Mouse (Mus musculus): ENCODE measurements around the gene Auts2.

Auts2 gene

DNA sequence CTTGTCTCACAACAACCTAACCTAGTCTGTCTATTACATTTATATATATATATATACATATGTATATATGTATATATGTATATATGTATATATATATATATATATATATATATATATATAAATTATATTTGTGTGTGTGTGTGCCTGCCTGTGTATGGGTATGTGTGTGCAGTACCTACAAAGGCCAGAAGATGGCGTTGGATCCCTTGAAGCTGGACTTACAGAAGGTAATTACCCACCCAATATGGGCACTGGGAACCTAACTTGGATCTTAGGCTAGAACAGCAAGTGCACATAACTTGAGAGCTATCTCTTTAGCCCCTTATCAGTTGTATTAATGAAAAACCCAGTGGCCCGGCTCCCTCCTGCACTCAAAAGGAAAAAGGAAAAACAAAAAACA is 1083.6 kb downstream of the Auts2 start:
- no peak for DNase-seq (ENCODE audit: low spot score in 2 of 2)

DNA sequence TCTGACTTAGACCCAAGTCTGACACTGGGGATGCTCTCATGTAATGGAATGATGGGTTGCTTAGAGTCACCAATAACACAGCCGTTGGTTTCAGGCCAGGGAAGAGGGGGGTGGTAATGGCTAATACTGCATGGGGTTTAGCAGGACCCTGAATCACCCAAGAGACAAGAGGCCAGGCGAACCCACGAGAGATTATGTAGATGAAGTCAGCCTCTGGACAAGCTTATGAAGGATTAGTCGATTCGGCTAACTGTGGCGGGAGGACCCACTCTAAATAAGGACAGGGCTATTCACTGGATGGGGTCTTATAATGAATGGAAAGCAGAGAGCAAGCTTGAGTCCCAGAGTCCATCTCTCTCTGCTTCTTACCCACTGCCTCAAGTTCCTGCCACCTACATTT is 1084.4 kb downstream of the Auts2 start:
- no peak for DNase-seq (ENCODE audit: low spot score in 2 of 2)

DNA sequence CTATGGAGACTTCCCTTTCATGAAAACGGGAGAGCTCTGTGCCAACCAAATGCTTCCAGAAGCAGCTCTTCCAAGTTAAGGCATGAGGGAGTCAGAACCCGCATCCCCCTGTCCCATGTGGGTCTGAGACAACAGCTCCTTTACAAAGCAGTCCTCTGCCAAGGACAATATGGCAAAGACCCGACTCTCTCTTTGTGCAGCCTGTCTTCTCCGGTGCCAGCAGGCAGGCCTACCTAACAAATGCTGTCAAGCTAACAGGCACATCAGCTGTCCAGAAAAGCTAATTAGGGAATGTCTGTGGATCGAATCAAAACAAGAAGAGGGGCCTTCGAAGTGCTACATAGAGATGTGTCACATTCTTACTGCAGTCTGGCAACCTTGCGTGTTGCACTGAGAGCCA is 1085.1 kb downstream of the Auts2 start:
- no peak for DNase-seq (ENCODE audit: low spot score in 2 of 2)

DNA sequence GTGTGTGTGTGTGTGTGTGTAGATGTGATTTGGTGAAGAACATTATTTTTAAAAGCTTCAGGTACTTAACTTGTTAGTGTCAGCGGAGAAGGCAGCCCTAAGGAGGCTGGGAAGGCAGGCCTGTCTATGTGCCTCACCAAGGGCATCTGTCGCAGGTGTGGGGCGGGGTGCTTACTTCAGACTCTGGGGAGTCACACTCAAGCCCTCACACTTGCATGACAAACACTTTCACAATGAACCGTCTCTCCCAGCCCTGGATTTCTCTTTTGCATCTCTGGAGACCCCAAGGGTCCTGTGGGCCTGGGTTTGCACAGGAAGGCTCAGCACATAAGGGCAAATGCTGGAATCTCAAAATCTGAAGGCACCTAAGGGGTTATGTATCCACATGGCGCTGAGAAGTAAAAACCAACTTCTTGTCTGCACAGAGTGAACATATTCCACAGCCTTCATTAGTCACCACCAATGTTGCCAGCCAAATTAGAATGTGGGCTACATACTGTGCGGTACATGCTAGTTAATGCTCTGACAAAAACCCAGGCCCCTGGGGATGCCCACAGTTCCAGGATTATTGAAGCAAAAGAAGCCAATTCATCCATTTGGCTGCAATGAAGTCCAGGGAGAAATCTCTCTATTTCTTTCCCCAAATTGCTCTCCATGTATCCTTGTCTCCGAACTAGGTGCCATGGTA is 1093.8 kb downstream of the Auts2 start:
- no peak for DNase-seq (ENCODE audit: low spot score in 2 of 2)

DNA sequence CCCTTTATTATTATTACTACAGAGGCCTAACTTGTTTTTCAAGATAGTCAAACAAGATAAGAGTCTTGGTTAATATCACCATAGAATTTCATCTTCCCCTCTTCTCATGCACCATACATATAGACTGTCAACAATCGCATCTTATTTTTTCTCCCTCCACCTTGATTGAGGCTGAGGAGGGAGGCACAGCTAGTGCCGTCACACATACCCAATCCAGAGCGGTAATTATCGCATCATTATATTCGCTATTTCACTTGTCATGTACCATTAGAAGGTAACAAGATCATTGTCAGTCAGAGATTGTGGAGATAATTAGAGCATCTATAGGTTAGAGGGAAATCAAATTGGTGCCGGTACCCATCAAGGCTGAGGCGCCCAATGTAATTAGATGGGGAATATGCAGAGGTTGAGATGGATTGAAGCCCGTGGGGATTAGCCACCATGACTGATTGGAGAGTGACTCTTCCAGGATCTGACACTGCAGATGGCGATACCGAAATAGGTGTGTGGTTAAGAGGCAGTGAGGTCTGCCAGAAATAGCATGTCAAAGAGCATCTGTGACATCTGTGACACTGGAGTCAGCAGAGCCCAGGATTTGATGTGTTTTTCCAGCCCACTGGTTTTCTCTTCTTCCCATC is 1107.8 kb downstream of the Auts2 start:
- DNase-seq (ENCODE audit: low spot score in 2 of 2) = no peak

DNA sequence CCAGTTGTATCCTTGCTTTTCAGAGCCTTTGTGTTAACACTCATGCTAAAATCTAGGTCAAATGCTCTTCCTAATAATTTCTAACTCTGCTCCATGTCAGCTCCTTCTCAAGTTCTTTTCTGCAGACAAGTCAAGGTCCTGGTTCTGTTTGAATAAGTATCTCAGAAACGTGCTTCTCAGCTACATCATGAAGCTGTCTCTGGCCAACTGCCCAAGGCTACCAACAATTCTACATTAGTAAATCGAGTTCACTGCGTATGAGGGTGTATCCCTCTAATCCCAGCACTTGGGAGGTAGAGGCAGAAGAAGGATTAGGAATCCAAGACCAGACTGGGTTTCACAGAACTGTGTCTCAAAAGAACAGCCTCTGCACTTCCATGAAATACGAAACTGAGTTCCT is 1109.9 kb downstream of the Auts2 start:
- no peak for DNase-seq (ENCODE audit: low spot score in 2 of 2)

DNA sequence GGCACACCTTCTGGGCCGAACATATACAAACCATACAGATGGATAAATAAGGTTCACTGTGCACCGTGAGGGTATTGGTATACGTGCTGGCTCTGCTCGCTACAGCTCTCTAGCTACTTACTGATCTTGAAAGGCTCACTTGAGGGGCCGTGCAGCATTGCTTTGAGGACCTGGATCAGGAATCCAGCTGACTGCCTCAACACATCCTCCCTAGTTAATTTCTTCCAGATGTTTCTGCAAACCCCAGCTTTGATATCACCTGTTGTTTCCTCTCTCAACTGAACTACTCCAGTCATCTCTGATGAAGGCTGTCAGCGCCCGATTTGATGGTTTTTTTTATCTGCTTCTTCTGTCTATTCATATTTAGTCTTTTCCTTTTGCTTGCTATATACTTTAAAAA is 1111.2 kb downstream of the Auts2 start:
- DNase-seq (ENCODE audit: low spot score in 2 of 2) = no peak

DNA sequence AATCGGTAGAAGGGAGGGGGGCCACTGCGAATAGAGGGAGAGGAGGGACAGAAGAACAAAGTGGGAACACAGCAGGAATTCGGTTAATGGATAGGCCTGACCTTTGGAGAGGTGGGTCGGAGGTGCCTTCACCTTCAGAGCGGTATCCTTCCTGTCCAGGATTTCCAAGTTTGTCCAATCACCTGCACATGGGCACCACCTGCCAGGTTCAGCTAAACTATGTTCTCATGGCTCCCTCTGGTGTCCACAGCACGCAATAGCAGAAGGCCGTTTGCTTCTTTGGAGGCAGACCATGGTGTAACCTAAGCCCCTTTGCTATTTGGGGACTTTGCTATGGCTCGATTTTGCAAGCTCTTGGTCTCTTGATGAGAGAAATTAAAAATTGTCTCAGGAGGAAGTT is 1113.0 kb downstream of the Auts2 start:
- peak in 1 of 2 experiments; percentile 37 for DNase-seq (ENCODE audit: low spot score in 2 of 2)

DNA sequence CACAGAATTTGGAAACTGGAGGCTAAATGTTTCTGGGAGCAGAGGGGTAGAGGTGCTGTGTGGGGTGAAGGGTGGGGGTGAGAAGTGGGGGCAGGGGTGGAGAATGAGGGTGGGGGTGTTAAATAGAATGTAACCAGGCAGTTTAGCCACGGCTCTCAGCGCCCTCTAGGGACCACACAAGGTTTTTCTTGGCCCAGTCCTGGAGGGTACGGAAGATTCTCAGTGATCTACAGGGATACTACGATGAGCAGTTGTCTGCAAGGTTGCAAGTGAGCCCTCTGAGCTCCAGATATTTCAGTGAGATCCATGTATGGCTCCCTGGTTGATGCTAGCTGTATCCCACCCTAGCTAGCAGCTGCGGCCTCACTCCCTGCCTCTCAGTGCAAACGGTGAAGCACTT is 1113.6 kb downstream of the Auts2 start:
- no peak for DNase-seq (ENCODE audit: low spot score in 2 of 2)

DNA sequence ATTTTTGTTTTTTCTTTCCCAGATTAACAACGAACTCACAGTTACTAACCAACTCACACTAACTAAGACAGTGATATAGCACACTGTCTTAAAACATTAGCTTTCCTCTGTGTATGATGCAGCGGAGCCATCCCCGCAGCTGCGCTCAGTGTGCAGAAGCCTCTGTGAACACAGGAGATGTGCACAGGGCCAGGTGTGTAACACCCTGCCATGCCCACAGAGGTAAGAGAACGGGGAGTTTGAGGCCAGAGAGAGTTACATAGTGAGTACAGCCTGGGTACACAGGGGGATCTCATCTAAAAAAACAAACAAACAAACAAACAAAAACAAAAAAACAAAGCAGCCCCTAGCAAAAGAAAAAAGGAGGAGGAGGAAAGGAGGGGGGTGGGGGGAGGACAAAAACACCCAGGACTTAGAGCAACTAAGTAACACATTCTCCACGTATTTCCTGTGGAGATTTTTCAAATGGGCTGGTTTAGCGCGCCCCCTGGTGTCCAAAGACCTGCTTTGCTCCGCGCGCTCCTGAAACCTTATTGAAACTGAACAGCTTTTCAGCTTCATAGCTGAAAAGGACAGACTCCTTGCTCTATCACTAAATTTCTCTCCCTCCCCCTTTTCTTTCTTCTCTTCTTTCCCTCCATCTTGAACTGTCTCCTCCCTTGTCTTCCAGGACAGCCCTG is 1115.3 kb downstream of the Auts2 start:
- DNase-seq (ENCODE audit: low spot score in 2 of 2) = peak; percentile 16 to 59

DNA sequence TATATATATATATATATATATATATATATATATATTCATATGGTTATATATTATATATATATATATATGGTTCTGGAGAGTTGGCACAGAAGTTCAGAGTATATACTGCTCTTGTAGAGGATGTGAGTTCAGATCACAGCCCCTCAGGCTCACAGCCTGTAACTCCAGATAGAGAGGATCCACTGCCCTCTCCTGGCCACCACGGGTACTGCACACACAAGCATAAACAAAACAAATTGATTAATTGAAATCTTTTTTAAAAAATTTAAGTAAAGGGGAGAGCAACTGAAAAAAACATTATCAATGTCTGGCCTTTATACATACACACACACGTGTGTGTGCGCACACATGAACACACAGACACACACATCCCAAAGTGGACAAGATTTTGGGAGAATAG is 1120.4 kb downstream of the Auts2 start:
- no peak for DNase-seq (ENCODE audit: low spot score in 2 of 2)

DNA sequence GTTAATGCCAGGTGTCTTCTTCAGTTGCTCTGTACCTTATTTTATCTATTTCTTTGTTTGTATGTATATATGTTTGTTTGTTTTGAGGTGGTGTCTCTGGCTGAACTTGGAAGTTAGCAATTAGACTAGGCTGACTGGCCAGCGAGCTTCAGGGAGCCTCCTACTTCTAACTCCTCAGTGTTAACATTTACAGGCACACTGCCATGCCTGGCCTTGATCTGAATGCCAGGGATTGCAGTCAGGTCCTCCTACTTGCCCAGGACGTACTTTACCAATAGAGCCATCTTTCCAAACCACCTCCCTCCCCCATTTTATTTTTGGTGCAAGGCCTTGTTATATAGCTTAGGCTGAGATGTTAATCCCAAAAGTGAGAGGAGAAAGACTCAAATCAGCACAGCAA is 1122.7 kb downstream of the Auts2 start:
- DNase-seq (ENCODE audit: low spot score in 2 of 2) = no peak

DNA sequence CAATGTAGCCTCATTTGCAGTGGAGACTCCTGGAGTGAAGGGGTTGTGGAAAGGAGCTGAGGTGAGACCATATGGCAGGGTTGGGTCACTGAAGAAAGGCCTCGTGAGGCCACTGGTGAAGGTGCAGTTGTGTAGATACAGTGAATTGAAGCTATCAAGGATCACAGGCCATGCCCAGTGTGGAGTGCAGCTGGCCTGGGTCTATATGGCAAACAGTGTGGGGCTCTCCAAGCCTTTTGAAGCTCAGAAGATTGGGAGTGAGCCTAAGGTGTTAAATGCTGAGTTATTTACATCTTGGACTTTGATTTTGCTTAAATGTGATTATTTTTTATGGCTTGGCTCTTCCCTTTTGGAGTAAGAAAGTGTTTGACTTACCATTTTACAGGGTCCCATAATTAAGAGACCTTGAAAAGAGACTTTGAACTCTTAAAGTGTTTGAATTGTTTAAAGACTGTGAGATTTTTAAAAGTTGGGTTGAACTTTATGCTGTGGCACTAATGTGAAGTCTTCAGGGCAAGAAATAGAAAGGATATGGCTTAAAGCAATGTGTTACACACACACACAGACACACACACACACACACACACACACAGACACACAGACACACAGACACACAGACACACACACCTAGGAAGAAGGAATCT is 1127.1 kb downstream of the Auts2 start:
- DNase-seq (ENCODE audit: low spot score in 2 of 2) = no peak

DNA sequence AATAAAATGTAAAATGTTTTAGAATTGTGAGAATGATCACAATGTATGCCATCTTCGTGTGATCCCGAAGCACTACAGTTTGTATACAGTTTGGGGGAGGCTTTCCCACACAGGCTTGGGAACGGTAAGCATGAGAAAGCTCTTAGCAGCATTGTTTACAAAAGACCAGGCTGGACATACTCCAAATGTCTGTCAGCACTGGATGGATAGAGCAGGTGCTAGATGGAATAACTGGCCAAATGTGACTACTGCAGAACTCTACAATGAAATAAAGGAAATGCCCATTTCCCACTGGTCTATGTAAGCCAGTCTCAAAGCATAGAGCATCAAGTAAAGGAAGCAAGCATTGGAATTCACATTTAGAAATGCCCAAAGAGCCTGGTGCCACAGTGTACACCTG is 1144.9 kb downstream of the Auts2 start:
- no peak for DNase-seq (ENCODE audit: low spot score in 2 of 2)

DNA sequence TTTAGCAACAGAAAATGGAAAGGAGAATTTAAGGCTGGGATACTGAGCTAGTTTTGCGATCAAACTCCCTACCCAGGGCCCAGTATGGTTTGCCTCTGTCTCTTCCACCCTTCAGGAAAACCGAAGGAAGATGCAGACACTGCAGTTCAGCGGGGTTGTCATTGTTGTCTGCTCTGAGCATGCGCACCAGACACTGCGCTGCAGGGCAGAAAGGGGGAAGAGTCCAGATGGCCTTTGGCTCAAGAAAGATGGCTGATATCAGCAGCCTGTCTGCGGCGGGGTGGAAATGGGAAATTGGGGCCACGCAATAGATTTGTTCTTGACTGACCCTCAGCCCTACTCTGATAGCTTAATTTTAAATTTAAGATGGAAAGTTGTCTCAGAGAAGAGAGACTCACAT is 1147.4 kb downstream of the Auts2 start:
- DNase-seq (ENCODE audit: low spot score in 2 of 2) = no peak

Measured in urinary bladder, adult 18-20 months (tissue).